In genomic region chr14:121262606-121263005, GRCm38 (mm10) we compare ENCODE assay signal across 19 mouse cellular contexts.
A peak's percentile ranks its signal among the peaks of the same experiment; 100 is the strongest.
DNase-seq lines count a peak whose midpoint lies in the region; ATAC-seq and TF ChIP-seq lines count a peak whose summit lies in the region.
"Had no signal": no experiment of that assay in that cellular context is flagged by ENCODE, and none has a peak within 500 bp of the region (broad histone marks: within the 10 kb centered on the region; RNA-seq: fewer than 3 reads in every experiment).

No protein-coding gene starts in this region.

- H3K4me3 ChIP-seq in liver, postnatal 0 days (ENCODE audit: low read depth, low read length) = no peak overlapping the region
- no peak overlapping the region for H3K4me3 ChIP-seq in liver, embryonic 12.5 days
- no peak overlapping the region for H3K4me3 ChIP-seq in bone marrow, adult 2 months (replicated peaks; ENCODE audit: control insufficient read depth, low read depth, low read length)
- H3K4me3 ChIP-seq: embryonic facial prominence, embryonic 12.5 days; forebrain, embryonic 15.5 days; hindbrain, embryonic 12.5 days; kidney, embryonic 15.5 days; limb, embryonic 12.5 days; liver, embryonic 13.5 days; midbrain, embryonic 13.5 days; neural tube, embryonic 15.5 days had no signal

- no peaks in the 10 kb centered on the region for H3K27me3 ChIP-seq in liver, postnatal 0 days (ENCODE audit: insufficient read depth, low read length)
- H3K27me3 ChIP-seq in liver, embryonic 12.5 days (replicated peaks) = no peaks in the 10 kb centered on the region
- H3K27me3 ChIP-seq: embryonic facial prominence, embryonic 12.5 days; forebrain, embryonic 15.5 days; hindbrain, embryonic 12.5 days; kidney, embryonic 15.5 days; limb, embryonic 12.5 days; liver, embryonic 13.5 days; midbrain, embryonic 13.5 days; neural tube, embryonic 15.5 days had no signal

- no peak for TF ChIP-seq POLR2A in bone marrow, adult 2 months (IDR thresholded peaks at IDR 0.05; ENCODE audit: borderline replicate concordance, control insufficient read depth, low read depth, low read length)

- TF ChIP-seq CTCF in liver, postnatal 0 days (IDR thresholded peaks at IDR 0.05; ENCODE audit: low read depth) = no peak
- no peak for TF ChIP-seq CTCF in bone marrow, adult 2 months (IDR thresholded peaks at IDR 0.05; ENCODE audit: control insufficient read depth, insufficient read depth, low read length)

- 0 out of 2 replicates have a peak overlapping the region, but pooled peaks have one; percentile 11 for H3K27ac ChIP-seq in liver, postnatal 0 days (ENCODE audit: low read depth)
- no peak overlapping the region for H3K27ac ChIP-seq in liver, embryonic 12.5 days
- H3K27ac ChIP-seq in bone marrow, adult 2 months (ENCODE audit: control insufficient read depth, insufficient read depth, low read depth, low read length, poor library complexity) = peak overlapping the region; percentile 3; the same call in 1 of the 2 replicates
- H3K27ac ChIP-seq: forebrain, embryonic 15.5 days; hindbrain, embryonic 12.5 days; kidney, embryonic 15.5 days; liver, embryonic 13.5 days; midbrain, embryonic 13.5 days; neural tube, embryonic 15.5 days had no signal

- H3K4me2 ChIP-seq in liver, postnatal 0 days (ENCODE audit: low read depth, low read length) = no peak overlapping the region
- H3K4me2 ChIP-seq in liver, embryonic 12.5 days = no peak overlapping the region
- H3K4me2 ChIP-seq: embryonic facial prominence, embryonic 12.5 days; forebrain, embryonic 15.5 days; hindbrain, embryonic 12.5 days; kidney, embryonic 15.5 days; limb, embryonic 12.5 days; liver, embryonic 13.5 days; midbrain, embryonic 13.5 days; neural tube, embryonic 15.5 days had no signal

- peaks cover 12% of the 10 kb centered on the region for H3K4me1 ChIP-seq in liver, postnatal 0 days (ENCODE audit: insufficient read depth)
- peaks cover 12% of the 10 kb centered on the region; the same call in 1 of the 2 replicates for H3K4me1 ChIP-seq in liver, embryonic 12.5 days
- peaks cover 7% of the 10 kb centered on the region for H3K4me1 ChIP-seq in bone marrow, adult 2 months (ENCODE audit: control insufficient read depth, insufficient read depth, low read length)
- H3K4me1 ChIP-seq: limb, embryonic 12.5 days; neural tube, embryonic 15.5 days had no signal

- DNase-seq in liver, postnatal 0 days = no peak
- DNase-seq in CD4-positive, CD25-positive, alpha-beta regulatory T cell, adult 2 months (ENCODE audit: low read depth, low spot score) = peak; percentile 30
- DNase-seq in ovary, adult 18-20 months (ENCODE audit: low spot score) = no peak
- no peak for DNase-seq in spleen, postnatal 10 days (ENCODE audit: low spot score in 2 of 2)
- DNase-seq: adrenal gland, postnatal 36 days; cerebellum, adult 8-10 months; liver, embryonic 13.5 days; right cerebral cortex, postnatal 25 days; thymus, postnatal 14 days had no signal

- TF ChIP-seq EP300 in liver, postnatal 0 days (IDR thresholded peaks at IDR 0.05; ENCODE audit: low read depth) = no peak

- WGBS in liver, postnatal 0 days (ENCODE audit: insufficient replicate concordance) = 40% methylated on average over 4 of the region's 4 CpGs
- 36% methylated on average over 4 of the region's 4 CpGs for WGBS in liver, embryonic 12.5 days (ENCODE audit: insufficient replicate concordance)
- WGBS in bone marrow, adult 2 months = 34% methylated on average over 4 of the region's 4 CpGs

- peak; percentile 13; the same call in 1 of the 2 replicates for ATAC-seq in liver, postnatal 0 days
- no peak for ATAC-seq in liver, embryonic 12.5 days
- peak; percentile 69 for ATAC-seq in megakaryocyte, adult 5-6 weeks (ENCODE audit: poor library complexity, severe bottlenecking)
- ATAC-seq: forebrain, embryonic 15.5 days; midbrain, embryonic 13.5 days had no signal

- no peak overlapping the region for H3K9ac ChIP-seq in liver, postnatal 0 days (replicated peaks)
- no peak overlapping the region for H3K9ac ChIP-seq in liver, embryonic 12.5 days
- H3K9ac ChIP-seq: embryonic facial prominence, embryonic 12.5 days; forebrain, embryonic 15.5 days; kidney, embryonic 15.5 days; limb, embryonic 12.5 days; liver, embryonic 13.5 days; midbrain, embryonic 13.5 days; neural tube, embryonic 15.5 days had no signal

- no peaks in the 10 kb centered on the region for H3K9me3 ChIP-seq in liver, postnatal 0 days (ENCODE audit: low read length)
- H3K9me3 ChIP-seq in liver, embryonic 12.5 days (replicated peaks) = no peaks in the 10 kb centered on the region
- H3K9me3 ChIP-seq: embryonic facial prominence, embryonic 12.5 days; forebrain, embryonic 15.5 days; hindbrain, embryonic 12.5 days; kidney, embryonic 15.5 days; limb, embryonic 12.5 days; liver, embryonic 13.5 days; midbrain, embryonic 13.5 days; neural tube, embryonic 15.5 days had no signal

- H3K36me3 ChIP-seq in liver, postnatal 0 days (replicated peaks; ENCODE audit: insufficient read depth, low read length) = no peaks in the 10 kb centered on the region
- H3K36me3 ChIP-seq in liver, embryonic 12.5 days = no peaks in the 10 kb centered on the region
- H3K36me3 ChIP-seq: liver, embryonic 13.5 days had no signal
